Mouse (Mus musculus): ENCODE measurements at regions not wholly inside any gene's neighbourhood (a gene's known extent, or its start where the extent isn't known, plus 50 kb on each side); places are given as distances from the start of the nearest gene placed in this dataset.

- no peak for DNase-seq (ENCODE audit: low spot score in 2 of 2)
These were observed 70.8 kb upstream of the Thbs2 start for GRCm38 (mm10) chr17:14764796-14765195.

GRCm38 (mm10) chr17:14753095-14753494, 59.1 kb upstream of the Thbs2 start:
- no peak for DNase-seq (ENCODE audit: low spot score in 2 of 2)

- DNase-seq (ENCODE audit: low spot score in 2 of 2), result no peak
These were observed 56.6 kb upstream of the Thbs2 start for GRCm38 (mm10) chr17:14750519-14751145.

DNA sequence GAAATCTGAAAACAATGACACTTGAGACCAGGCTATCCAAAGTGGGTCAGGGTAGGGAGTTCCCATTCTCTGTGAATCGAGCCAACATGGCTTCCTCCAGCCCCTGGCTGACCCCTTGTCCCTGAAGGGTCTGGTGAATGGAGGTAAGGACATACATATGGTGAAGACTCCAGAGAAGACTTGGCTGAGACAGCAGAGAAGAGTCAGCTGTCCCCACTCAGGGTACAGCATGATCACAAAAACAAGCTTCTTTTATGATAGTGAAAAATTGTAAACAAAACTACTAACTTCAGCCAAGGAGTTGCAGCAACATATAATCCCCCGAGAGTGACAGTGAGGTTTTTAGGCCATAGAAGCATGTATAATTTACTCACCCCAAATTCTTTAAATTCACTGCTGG, 55.2 kb upstream of the Thbs2 start:
- DNase-seq (ENCODE audit: low spot score in 2 of 2), result no peak

DNA sequence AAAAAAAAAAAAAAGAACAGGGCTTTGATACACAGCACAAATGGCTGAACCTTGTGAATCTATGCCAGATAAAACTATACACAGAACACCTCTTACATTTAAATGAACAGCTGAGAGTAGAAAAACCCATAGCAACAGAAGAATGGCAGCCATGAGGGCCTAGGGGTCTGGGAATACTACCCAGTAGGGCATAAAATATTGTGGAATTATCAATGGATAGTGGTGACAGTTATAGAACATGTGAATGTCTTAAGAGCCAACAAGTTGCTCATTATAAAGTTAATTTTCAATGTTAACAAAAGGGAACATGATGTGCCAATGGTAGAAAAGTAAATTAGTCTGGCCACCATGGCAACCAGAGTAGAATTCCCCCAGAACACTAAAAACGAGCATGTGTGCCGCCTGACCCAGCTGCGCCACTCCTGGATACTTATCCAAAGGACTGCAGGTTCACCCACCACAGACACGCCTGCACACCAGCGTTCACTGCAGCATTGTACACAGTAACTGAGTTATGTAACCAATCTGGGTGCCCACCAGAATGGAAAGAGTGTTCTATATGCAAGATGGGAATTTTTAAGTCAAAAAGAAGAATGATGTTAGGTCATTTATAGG, 53.3 kb upstream of the Thbs2 start:
- peak in 1 of 2 experiments; percentile 39 for DNase-seq (ENCODE audit: low spot score in 2 of 2)

- DNase-seq (ENCODE audit: low spot score in 2 of 2), result no peak
These were observed 51.5 kb upstream of the Thbs2 start for GRCm38 (mm10) chr17:14745512-14745911.

GRCm38 (mm10) chr17:14744010-14744409, 50.0 kb upstream of the Thbs2 start:
- no peak for DNase-seq (ENCODE audit: low spot score in 2 of 2)
